Mouse (Mus musculus) 3T3-L1 (cell line): ENCODE results near the gene Txndc17.

ENCODE experiments used
- DNase-seq: peaks from one replicate; pipeline ENCODE4 v3.0.0-alpha.2; 2015; ENCODE audit warnings: low read depth, low spot score

Gene Txndc17

DNA sequence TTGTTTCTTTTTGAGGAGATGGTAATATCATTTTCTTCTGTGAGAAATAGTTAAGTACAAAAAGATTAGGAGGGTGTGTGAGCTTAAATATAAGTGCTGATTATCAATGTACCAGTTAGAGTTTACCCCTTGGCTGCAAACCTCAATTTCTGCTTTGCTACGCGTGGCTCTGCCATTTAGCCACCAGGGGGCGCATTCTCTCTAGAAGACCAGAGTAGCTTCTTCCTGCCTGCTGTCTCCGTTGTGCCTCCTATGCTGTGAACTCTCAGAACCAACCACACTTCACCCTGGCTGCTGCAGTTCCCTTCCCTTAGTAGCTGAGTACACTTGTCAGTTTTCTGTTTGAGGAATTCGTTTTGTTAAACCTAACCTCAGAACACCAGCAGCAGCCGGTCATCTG lies 13.9 kb downstream of the Txndc17 start:
- peak; percentile 84 for DNase-seq

DNA sequence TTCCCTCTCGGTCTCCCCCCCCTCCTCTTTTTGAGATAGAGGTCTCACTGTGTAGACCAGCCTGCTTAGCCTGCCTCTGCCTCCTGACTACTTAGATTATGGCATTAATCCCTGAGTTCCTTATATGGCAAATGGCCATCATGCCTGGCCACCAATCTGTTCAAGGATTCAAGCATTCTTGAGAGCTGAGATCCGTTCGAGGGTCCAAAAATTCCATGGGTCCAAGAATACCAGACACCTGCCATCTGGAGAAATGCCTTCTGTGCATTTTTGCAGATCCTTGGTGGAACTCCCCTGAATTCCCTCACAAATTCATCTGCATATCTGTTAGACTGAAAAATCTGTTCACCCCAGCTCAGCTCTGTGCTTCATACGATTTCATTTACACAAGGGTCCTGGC lies 16.1 kb downstream of the Txndc17 start:
- DNase-seq, result no peak

DNA sequence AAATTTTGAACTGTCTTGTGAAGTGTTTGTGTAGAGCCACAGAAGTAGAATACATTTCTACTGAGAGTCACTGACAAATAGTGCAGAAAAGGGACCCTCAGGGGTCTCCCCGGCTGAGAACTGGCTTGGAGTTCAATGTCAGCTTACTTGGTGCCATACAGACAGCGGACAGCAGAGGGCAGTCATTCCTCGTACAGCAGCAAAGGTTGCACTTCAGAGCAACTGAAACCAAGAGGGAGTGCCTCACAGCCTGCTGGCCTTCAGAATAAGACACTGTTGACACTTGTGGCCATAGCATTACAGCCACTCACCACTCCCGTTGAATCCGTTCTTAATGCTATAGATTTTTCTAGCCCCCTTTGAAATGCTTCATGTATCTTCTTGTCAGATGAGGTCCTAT lies 17.5 kb downstream of the Txndc17 start:
- DNase-seq, result peak; percentile 78

DNA sequence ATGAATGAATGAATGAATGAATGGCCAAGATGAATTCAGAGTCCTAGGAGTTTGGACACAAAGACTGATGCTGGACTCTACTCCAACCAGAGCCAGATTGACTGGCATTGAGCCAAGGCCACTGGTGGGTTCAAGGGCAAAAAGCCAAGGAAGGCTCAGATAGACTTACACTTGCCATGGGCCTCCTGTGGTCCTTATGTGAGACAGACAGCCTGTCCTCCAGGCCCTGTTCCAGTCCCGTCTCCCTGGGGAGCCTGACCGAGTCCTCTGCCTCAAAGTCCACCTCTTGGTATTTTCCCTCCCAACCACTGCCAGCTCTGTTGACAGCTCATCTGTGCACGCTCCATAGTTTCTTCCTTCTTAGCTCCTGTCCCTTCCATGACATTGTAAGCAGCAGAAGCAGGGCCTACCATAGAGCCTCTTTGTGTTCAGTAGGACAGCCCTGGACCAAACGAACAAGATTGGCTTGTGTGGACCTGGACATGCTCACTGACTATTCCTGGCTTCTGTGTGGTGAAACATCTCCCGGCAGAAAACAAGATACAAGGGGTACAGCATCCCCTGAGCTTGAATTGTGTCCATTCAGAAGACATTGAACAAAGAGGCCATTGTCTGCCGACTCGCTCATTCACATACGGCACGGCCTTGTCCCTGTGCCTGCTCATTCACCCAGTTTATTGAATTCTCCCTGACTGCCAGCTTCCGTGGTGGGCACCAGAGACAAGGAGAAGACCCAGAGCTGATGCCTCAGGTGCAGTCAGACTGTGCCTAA lies 18.9 kb downstream of the Txndc17 start:
- no peak for DNase-seq

DNA sequence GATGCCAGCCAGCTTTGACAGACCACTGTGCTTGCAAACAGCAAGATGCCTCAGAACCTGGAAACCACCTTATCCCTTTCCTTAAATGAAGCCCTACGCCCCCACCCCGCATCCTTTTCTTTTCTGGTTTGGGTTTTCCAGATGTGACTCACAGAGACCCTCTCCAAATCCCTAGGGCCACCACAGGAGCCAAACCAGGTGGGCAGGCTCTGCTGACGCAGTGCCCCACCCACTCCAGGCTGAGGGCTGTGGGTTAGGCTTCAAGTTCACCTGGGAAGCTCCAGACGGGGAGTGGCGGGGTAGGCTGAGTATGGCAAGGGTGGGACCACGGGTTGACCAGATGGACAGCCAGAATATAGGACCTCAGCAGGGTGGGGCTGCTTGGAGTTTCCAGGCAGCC lies 19.6 kb downstream of the Txndc17 start:
- DNase-seq, result no peak

DNA sequence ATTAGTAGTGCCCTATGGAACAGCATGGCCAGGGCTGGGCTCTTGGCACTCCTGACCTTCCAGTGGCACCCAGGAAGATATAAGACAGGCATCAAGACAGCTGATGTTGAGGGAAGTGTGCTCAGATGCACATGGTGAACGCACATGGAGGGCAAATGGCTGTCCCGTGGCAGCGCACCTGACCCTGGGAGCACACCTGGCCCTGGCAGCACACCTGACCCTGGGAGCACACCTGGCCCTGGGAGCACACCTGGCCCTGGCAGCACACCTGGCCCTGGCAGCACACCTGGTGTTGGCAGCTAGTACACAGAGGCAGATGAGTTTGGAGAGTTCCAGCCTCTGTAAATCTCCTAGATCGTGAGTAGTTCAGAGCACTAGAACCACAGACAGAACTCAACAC lies 21.2 kb downstream of the Txndc17 start:
- DNase-seq, result no peak

DNA sequence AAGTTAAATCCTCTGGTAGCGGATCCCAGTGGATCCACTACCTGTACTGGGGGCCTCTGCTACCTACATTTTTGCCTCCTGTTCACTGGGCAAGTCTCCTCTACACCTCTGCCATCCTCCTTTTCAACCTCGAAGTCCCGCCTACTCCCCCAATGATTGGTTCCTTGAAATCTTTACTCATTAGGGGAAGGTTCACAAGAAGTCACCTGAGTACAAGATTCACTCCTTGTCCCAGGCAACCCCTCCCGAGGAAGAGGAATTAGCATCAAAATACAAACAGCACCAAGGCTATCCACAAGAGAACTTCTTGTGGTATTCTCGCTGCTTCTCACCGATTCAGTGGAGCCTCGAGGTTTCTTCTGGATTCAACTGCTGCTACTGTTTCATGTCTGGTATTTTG lies 24.7 kb downstream of the Txndc17 start:
- no peak for DNase-seq

DNA sequence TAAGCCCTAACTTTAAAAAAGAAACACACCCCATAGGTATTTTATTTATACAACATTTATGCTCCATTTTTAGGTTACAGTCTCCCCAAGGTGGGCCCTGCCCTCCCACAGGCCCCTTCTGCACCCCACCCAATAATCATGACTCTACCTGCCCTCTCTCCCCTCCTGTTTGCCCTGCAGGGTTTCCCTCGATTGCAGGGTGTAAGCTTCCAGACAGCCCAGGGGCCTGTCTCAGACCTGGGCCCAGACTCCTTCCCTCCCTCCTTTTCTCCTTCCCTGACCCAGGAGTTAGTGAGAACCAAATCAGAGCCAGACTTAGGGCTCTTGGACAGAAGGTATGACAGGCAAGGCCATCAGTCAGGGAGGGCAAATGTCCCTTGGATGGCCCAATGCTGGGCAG lies 25.6 kb downstream of the Txndc17 start:
- DNase-seq, result no peak

DNA sequence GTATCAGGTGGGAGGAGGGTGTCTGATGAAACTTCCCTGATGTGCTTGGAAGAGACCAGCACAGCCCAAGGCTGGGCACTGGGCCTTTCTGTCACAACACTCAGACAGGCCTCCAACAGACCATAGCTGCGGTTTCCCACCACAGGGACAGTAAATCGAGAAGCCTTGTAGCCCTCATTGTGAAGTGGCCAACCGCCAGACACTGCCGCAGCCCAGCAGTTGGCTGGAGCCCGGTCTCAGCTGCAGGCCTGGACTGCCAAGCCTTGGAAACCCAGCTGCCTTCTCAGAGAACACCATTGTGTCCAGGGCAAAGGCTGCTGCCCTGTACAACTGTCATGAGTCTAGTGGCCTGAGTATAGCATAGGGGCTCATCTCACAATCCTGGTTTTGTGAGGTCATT lies 26.7 kb downstream of the Txndc17 start:
- DNase-seq, result no peak

DNA sequence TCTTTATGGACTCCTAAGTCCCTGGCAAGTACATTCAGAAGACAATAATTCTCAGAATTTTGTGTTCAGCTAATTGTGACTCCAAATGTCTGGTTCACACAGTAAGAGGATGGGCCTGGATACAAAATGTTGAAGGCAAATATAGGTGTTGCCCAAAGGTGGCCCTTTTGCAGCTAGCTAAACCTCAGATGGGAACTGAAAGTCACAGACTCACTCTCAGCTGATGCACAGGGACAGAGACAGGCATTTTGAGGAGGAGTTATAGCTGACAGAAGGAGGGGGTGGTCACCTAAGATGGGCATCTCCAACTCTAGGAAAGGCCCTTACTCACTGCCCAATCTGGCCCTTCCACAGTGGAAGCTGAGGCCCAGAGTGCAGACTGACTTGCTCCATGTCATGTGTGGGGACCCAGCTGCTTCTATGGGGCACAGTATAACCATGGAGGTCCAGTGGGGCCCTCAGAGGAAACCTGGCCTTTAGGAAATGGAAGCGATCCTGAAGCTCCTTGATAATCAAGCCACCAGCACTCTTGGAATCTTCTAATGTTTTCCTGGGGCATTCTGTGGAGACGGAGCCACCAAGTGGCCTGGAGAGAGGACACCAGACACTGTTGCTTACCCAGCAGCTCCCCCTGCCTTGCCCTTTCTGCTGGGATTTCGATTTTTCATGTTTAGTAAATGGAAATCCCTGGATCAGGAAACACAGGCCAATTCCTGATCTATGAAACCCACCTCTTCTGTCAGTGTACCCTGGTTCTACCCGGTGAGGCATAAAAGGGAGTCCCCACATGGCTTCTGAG lies 32.9 kb downstream of the Txndc17 start:
- no peak for DNase-seq

DNA sequence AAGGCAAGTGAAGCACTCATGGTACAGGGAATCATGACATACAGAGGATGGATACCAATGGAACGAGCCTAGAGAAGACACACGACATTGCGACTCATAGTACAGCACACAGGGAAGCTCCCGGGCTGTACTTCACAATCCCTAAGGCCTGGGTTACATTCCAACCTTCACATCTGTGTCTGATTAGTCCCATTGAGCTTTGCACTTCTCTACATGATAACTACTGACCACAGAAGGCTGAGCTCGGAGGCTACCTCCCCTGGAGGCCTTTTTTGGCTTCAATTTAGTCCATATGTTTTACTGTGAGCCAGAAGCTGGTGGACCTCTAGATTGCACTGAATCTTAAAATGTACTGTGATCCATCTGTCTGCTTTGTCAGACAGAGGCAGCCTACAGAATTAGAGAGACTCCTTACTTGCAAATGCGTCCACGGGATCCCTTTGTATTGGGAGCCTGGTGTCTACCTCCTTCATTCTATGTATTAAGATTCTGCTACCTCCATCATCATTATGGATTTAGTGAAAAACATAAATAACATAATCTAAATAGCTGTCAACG lies 37.9 kb downstream of the Txndc17 start:
- DNase-seq, result peak; percentile 97

DNA sequence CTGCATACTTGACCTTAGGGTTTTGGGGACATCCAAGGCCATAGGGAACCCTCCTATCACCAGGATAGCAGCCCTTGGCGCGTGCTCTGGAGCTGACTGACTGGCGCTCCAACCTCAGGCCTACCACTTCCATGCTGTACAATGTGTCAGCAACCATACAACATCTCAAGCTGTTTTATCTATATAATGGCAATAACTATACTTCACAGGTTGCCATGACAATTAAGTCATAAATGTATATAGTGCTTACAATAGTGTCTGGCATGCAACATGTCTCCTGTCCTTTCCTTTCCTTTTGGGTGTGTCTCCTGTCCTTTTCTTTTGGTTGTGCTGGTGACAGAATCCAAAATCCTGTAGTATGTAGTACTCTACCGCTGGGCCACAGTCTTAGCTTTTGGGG lies 48.3 kb downstream of the Txndc17 start:
- DNase-seq, result no peak

DNA sequence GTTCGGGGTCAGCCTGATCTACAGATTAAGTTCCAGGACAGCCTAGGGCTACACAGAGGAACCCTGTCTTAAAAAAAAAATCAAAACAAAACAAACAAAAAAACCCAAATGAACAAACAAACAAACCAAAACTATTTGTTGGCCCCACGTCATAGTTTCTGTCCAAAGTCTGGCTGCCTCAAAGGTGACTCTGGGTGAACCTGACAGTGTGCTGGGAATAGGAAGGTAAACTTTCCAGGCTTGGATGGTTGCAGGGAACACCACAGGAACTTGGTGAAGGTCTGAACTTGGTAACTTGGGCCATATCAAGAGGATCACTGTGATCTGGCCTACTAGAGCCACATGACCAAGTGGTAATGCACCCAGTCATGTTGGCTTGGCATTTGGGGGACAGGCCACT lies 49.1 kb downstream of the Txndc17 start:
- no peak for DNase-seq
